Mouse (Mus musculus): ENCODE measurements around the gene Rplp1.
A peak's percentile ranks its signal among the peaks of the same experiment; 100 is the strongest.

Rplp1 gene

GRCm38 (mm10) chr9:61911300-61912128, 2.8 kb downstream of the Rplp1 start:
- DNase-seq (ENCODE audit: low read depth), result no peak

- no peak for DNase-seq (ENCODE audit: low read depth)
Measured at GRCm38 (mm10) chr9:61910526-61911256, 3.7 kb downstream of the Rplp1 start.

- no peak for DNase-seq (ENCODE audit: low read depth)
Measured at GRCm38 (mm10) chr9:61909633-61910032, 4.7 kb downstream of the Rplp1 start.

DNA sequence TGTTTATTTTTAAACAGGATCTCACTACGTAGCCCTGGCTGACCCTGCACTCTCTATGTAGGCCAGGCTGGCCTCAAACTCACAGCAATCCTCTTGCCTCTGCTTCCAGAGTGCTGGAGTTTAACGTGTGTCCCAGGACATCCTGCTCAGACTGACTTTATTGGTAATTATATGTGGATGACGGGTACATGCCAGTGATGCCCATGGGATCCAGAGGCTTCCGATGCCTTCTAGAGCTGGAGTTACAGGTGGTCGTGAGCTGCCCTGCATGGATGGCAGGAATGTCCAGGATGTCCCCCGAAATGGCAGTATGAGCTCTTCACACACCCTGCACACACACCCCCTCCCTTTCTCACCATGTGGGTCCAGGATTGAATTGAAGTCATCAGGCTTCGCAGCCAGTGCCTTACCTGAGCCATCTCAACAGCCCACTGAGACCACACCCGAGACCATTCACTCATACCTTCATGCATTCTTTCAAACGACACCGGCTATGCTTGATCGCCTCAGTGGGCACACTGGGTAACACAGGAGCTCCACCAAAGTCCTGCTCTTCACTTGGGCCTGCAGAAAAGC, 5.4 kb downstream of the Rplp1 start:
- DNase-seq (ENCODE audit: low read depth), result no peak

GRCm38 (mm10) chr9:61908341-61908740, 6.0 kb downstream of the Rplp1 start:
- DNase-seq (ENCODE audit: low read depth), result no peak

DNA sequence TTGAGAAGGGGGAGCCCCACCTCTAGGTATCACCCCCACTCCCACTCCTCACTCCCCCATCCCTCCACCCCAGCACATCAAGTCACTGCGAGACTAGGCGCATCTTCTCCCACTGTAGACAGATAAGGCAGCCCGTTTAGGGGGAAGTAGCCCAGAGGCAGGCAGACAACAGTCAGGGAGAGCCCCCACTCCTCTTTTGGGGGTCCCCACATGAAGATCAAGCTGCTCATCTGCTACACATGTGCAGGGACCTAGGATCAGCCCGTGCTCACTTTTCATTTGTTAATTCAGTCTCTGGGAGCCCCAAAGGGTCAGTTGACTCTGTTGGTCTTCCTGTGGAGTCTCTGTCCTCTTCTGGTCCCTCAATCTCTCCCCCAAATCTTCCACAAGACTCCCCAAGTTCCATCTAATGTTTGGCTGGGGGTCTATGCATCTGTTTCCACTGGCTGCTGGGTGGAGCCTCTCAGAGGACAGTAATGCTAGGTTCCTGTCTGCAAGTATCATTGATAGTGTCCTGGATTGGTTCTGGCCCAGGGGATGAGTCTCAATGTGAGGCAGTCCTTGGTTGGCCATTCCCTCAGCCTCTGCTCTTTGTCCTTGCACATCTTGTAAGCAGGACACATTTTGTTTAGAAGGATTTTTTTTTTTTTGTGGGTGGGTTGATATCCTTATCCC, 6.6 kb downstream of the Rplp1 start:
- no peak for DNase-seq (ENCODE audit: low read depth)

- peak; percentile 70 for DNase-seq (ENCODE audit: low read depth)
Measured at GRCm38 (mm10) chr9:61906912-61907311, 7.4 kb downstream of the Rplp1 start.

GRCm38 (mm10) chr9:61905576-61905975, 8.8 kb downstream of the Rplp1 start:
- DNase-seq (ENCODE audit: low read depth), result no peak

DNA sequence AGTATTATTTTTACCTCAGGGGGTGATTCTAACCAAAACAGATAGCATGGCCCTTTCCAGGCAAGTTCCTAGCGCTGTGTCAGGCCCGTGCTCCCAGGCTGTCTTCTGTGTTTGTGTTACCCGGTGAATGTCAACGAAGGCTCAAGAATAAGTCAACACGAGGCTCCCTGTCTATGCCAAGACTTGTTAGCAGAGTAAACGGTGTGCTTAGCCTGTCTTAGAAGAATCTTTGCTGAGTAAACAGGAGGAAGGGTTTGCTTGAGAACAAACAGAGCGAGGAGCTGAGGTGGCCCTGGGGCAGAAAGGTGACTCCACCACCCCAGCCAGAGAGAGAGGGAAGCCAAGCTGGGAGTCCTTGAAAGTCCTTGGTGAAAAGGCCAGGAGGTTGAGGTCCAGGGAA, 10.1 kb downstream of the Rplp1 start:
- no peak for DNase-seq (ENCODE audit: low read depth)

DNA sequence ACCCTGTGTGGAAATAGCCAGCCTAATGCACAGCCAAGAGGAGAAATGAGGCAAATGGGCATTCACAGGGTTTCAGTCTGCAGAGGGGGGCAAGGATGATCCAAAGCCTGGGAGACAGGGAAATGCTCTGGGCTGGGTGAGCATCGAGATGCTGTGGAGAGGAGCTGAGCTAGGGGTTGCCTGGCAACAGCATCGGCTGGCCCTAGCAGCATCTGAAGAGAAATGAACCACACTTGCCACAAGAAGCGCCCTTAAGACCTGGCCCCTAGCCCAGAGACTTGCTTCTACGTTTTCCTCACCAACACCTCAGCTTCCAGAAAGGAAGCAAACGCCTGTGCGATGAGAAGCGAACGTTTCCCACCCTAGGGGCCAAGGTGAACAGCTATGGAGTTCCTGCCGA, 11.9 kb downstream of the Rplp1 start:
- DNase-seq (ENCODE audit: low read depth), result no peak

GRCm38 (mm10) chr9:61901574-61901973, 12.8 kb downstream of the Rplp1 start:
- no peak for DNase-seq (ENCODE audit: low read depth)

DNA sequence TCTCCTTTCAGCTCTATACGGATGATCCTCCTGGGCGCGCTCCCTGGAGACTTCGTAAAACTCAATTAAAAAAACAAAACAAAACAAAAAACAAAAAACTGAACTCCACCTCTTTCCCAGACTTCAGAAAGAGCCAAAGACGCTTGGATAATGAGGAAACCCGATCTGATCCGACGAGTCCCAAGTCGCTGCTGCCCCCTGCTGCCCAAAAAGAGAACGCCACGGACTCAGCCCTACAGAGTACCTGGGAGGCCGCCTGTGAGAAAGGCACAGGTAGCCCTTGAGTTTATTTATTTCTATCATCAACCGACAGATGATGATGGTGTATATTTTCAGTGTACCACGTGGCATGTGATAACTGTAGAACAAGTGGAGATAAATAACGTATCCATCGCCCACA, 14.5 kb downstream of the Rplp1 start:
- peak; percentile 82 for DNase-seq (ENCODE audit: low read depth)

- DNase-seq (ENCODE audit: low read depth), result peak; percentile 77
Measured at GRCm38 (mm10) chr9:61898401-61898800, 15.9 kb downstream of the Rplp1 start.

DNA sequence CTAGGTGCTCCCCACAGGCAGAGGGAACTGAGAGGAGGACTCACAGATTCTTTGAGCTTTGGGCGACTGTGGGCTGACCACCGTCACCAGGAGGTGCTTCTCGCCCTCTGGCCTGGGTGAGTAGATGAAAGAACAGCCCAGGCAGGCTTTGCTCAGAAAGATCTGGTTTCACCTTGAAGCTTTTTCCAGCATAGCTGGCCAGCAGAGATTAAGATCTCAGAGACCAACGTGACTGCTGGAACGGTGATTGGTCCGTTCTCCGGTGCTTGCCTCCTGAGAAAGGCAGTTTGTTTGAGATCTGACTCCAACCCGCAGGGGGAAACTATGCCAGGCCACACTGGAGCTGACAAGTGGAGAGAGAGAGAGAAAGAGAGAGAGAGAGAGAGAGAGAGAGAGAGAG, 19.3 kb downstream of the Rplp1 start:
- DNase-seq (ENCODE audit: low read depth), result no peak

- DNase-seq (ENCODE audit: low read depth), result no peak
Measured at GRCm38 (mm10) chr9:61889855-61890254, 24.5 kb downstream of the Rplp1 start.

GRCm38 (mm10) chr9:61887661-61888379, 26.5 kb downstream of the Rplp1 start:
- DNase-seq (ENCODE audit: low read depth), result no peak

GRCm38 (mm10) chr9:61885964-61886363, 28.4 kb downstream of the Rplp1 start:
- DNase-seq (ENCODE audit: low read depth), result no peak

GRCm38 (mm10) chr9:61884936-61885335, 29.4 kb downstream of the Rplp1 start:
- DNase-seq (ENCODE audit: low read depth), result no peak

- no peak for DNase-seq (ENCODE audit: low read depth)
Measured at GRCm38 (mm10) chr9:61884375-61884774, 30.0 kb downstream of the Rplp1 start.

DNA sequence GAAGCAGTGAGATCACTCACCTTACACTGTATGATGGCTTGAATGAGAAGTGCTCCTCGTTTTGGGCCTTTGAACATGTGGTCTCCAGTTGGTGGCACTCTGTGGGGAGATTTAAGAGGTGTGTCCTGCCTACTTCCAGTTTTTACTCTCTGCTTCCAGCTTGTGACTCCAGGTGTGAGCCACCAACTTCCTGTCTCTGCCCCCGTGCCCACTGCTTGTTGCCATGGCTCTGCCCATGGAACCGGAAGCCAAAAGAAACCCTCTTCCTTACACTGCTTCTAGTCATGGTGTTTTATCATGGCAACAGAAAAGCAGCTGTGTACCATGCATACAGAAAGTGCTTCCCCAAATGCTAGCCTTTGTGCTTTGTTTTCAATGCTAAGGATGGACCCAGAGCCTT, 32.2 kb downstream of the Rplp1 start:
- DNase-seq (ENCODE audit: low read depth), result peak; percentile 30

DNA sequence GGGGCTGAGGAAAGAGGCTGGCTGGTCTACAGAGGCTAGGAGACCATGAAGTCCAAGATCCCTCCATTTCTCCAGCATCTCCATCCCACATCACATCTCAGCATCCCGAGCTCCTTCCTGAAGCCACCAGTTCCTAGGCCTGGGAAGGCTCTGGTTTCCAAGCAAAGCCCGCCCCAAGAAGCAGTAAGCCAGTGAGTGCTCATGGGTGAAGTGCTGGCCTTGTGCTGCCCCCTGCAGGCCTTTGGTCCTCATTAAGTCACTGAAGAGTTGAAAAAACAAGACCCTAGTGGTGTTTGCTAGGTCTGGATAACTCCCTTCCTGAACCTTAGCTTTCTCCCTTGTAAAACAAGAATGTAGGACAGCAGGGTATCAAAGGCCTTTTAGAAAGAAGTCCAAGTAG, 35.5 kb downstream of the Rplp1 start:
- DNase-seq (ENCODE audit: low read depth), result peak; percentile 69

Data from induced T-regulatory cell, adult 2 months (primary cell).